Mouse (Mus musculus): ENCODE measurements at regions not wholly inside any gene's neighbourhood (a gene's known extent, or its start where the extent isn't known, plus 50 kb on each side); places are given as distances from the start of the nearest gene placed in this dataset.

DNA sequence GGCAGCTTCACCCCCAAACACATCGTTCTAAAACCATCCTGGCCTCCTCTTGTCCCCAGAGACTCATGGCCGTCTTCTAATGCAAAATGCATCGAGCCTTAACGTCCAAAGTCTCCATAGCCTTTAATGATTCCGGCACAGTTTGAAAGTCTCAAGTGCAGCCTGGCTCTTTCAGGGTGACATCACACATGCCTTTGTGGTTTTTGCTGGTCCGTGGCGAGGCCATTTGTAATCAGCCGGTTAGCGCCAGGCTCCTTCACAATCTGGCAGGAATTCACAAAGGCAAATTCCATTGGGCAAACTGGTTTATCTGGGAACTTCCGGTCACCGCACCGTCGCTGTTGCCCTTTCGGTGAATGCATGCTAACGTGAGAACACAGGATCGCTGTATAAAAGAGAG lies 75.4 kb upstream of the Runx3 start:
- TF ChIP-seq CTCF (conservative IDR thresholded peaks at IDR 0.05; ENCODE audit: insufficient read depth, insufficient read length, low read depth, low read length) = no peak
- TF ChIP-seq POLR2A (IDR thresholded peaks at IDR 0.05; ENCODE audit: low read depth, low read length) = no peak

Data from kidney, adult 2 months (tissue).